Mouse (Mus musculus) liver, adult 2 months (tissue): Measurements from ENCODE around the gene Zfp780b. TPM values are rescaled to one million over a fixed set of nuclear protein-coding genes. Genes with fewer than 3 reads are reported as not detected.
"Not testable (repeated sequence)": the region's sequence is repeated elsewhere in the genome, so short reads cannot be mapped to it uniquely, and the experiment has no call there.

Experiments used
- DNase-seq: peaks from one replicate; pipeline ENCODE4 v3.0.0-alpha.2; 2011; ENCODE audit warnings: low read depth, low spot score; ENCODE audit errors: extremely low read depth
- H3K27ac ChIP-seq: fragments of 200-500 bp; replicated peaks from 2 replicates; pipeline ENCODE4 v1.5.1; 2012; ENCODE audit warnings: low read depth, mild to moderate bottlenecking, control low read depth, inconsistent platforms, low read length; ENCODE audit not compliant: insufficient read depth
- H3K27me3 ChIP-seq: fragments of 200-500 bp; 2 replicates; pipeline ENCODE4 v1.6.1; 2012; ENCODE audit warnings: mild to moderate bottlenecking, moderate library complexity, low read length, inconsistent platforms; ENCODE audit not compliant: control insufficient read depth, insufficient read depth
- H3K36me3 ChIP-seq: fragments of 200-500 bp; 2 replicates; pipeline ENCODE4 v1.6.1; 2012; ENCODE audit warnings: low read length, inconsistent platforms; ENCODE audit not compliant: control insufficient read depth, insufficient read depth
- H3K4me1 ChIP-seq: fragments of 200-500 bp; 2 replicates; pipeline ENCODE4 v1.6.1; 2011; ENCODE audit warnings: low read length; ENCODE audit not compliant: control insufficient read depth, insufficient read depth
- H3K4me3 ChIP-seq: fragments of 200-500 bp; 2 replicates; pipeline ENCODE4 v1.5.1; 2011; ENCODE audit warnings: low read depth, mild to moderate bottlenecking, control low read depth, low read length, moderate library complexity; ENCODE audit not compliant: insufficient read depth
- H3K79me2 ChIP-seq: fragments of 200-500 bp; 2 replicates; pipeline ENCODE4 v1.6.1; 2012; ENCODE audit warnings: inconsistent platforms, mild to moderate bottlenecking, low read length, moderate library complexity; ENCODE audit not compliant: control insufficient read depth, insufficient read depth
- H3K9ac ChIP-seq: fragments of 200-500 bp; 2 replicates; pipeline ENCODE4 v1.6.1; 2012; ENCODE audit warnings: low read depth, mild to moderate bottlenecking, control low read depth, inconsistent platforms, low read length
- CTCF ChIP-seq: fragments of 200-500 bp; IDR thresholded peaks from 2 replicates; pipeline ENCODE4 v1.5.1; 2011; ENCODE audit warnings: low read depth, low read length, control low read depth
- POLR2A ChIP-seq: fragments of 200-500 bp; IDR thresholded peaks from 2 replicates; pipeline ENCODE4 v1.6.1; 2011; ENCODE audit warnings: low read length, control low read depth; ENCODE audit not compliant: insufficient read depth; ENCODE audit errors: extremely low read depth
- whole genome bisulfite sequencing: fragments of 180-500 bp; shearing (Covaris S2); methylation state at CpG from one replicate; pipeline ENCODE4 v1.1.7; 2018; 5-methylcytosine and 5-hydroxymethylcytosine counted together
- polyA plus RNA-seq: library from polyadenylated mRNA; depleted of rRNA; stranded (reverse); fragments of >200 nt; gene quantifications from 2 replicates; pipeline ENCODE4 v1.2.3, GENCODE M21; 2012; rRNA removed
- total RNA-seq: library from RNA; depleted of rRNA; stranded (reverse); fragments of >200 nt; gene quantifications from 2 replicates; pipeline ENCODE4 v1.2.3, GENCODE M21; 2014; rRNA removed

The Zfp780b gene
- total and polyA plus RNA-seq, 2 experiments: 1.2 to 9.2 TPM

- Histone ChIP-seq H3K9ac (no peak overlapping the region), H3K36me3 (no peaks in the 10 kb centered on the region), H3K27ac (no peak overlapping the region), H3K4me3 (no peak overlapping the region), H3K27me3 (no peaks in the 10 kb centered on the region), H3K4me1 (peaks cover 4% of the 10 kb centered on the region), H3K79me2 (no peaks in the 10 kb centered on the region)
- 20% methylated on average over 7 of the region's 7 CpGs for whole genome bisulfite sequencing
- no peak for DNase-seq
- TF ChIP-seq POLR2A: no peak
- TF ChIP-seq CTCF: no peak
Observed at GRCm38 (mm10) chr7:27933050-27933799, 45.7 kb downstream of the Zfp780b start.

GRCm38 (mm10) chr7:27928818-27929695 is 49.9 kb downstream of the Zfp780b start, which contains the start of gene Zfp974:
Zfp974 (minus strand) TSS chr7:27929460.
- no peak within 1 kb of the TSS for H3K27ac ChIP-seq
- DNase-seq: peak; percentile 60

GRCm38 (mm10) chr7:27927041-27927440 is 51.9 kb downstream of the Zfp780b start:
- not testable (repeated sequence) for DNase-seq, H3K79me2 ChIP-seq, H3K27ac ChIP-seq, H3K4me1 ChIP-seq, H3K36me3 ChIP-seq, H3K9ac ChIP-seq, H3K27me3 ChIP-seq, H3K4me3 ChIP-seq
- WGBS: 55% methylated on average over 4 of the region's 4 CpGs

More at GRCm38 (mm10) chr7:27928818-27929695, 49.9 kb downstream of the Zfp780b start, which contains the start of gene Zfp974:
- Histone ChIP-seq H3K79me2 (no peaks in the 10 kb centered on the region), H3K27me3 (no peaks in the 10 kb centered on the region), H3K4me3 (peak within 1 kb of the TSS; percentile 70), H3K36me3 (peaks cover 5% of the 10 kb centered on the region; the same call in 1 of the 2 replicates), H3K9ac (peak within 1 kb of the TSS; percentile 77), H3K4me1 (peaks cover 4% of the 10 kb centered on the region)
- no peak for TF ChIP-seq POLR2A
- WGBS: 6% methylated on average over 40 of the region's 40 CpGs

- not testable (repeated sequence) for H3K4me3 ChIP-seq, DNase-seq, H3K4me1 ChIP-seq, H3K9ac ChIP-seq, H3K27ac ChIP-seq, H3K79me2 ChIP-seq, H3K27me3 ChIP-seq
- WGBS: 95% methylated on average over 3 of the region's 4 CpGs
- peaks cover 18% of the 10 kb centered on the region for H3K36me3 ChIP-seq
Observed at GRCm38 (mm10) chr7:27910952-27911351, 68.0 kb downstream of the Zfp780b start.

Other genes starting within 250 kb of the Zfp780b start
- gene Zfp60, start 247.8 kb downstream of the Zfp780b start, total RNA-seq: 5.8 and 6.1 TPM in 2 replicates
- gene Zfp60, start 247.8 kb downstream of the Zfp780b start, polyA plus RNA-seq: 0.83 and 1.1 TPM in 2 replicates
- 3.2 and 3.4 TPM in 2 replicates for gene Zfp626, start 172.0 kb downstream of the Zfp780b start, total RNA-seq
- gene Zfp626, start 172.0 kb downstream of the Zfp780b start, polyA plus RNA-seq: 0.26 and 0.35 TPM in 2 replicates
- gene Zfp59, start 140.6 kb downstream of the Zfp780b start, total RNA-seq: 2.5 TPM in 2 replicates
- 0.27 and 0.31 TPM in 2 replicates for gene Zfp59, start 140.6 kb downstream of the Zfp780b start, polyA plus RNA-seq
- gene Zfp607a, start 121.6 kb downstream of the Zfp780b start, total RNA-seq: 1.9 and 2.6 TPM in 2 replicates
- 0.30 and 0.33 TPM in 2 replicates for gene Zfp607a, start 121.6 kb downstream of the Zfp780b start, polyA plus RNA-seq
- 3.9 and 4.9 TPM in 2 replicates for gene Zfp974, start 49.7 kb downstream of the Zfp780b start, total RNA-seq
- 0.49 and 0.80 TPM in 2 replicates for gene Zfp974, start 49.7 kb downstream of the Zfp780b start, polyA plus RNA-seq
- gene Zfp850, start 34.9 kb upstream of the Zfp780b start, total RNA-seq: 0.28 and 0.54 TPM in 2 replicates
- gene Zfp850, start 34.9 kb upstream of the Zfp780b start, polyA plus RNA-seq: 0.02 TPM in 1 of 2 replicates, not detected in the other
- 98.8 and 111 TPM in 2 replicates for gene Psmc4, start 70.9 kb upstream of the Zfp780b start, total RNA-seq
- gene Psmc4, start 70.9 kb upstream of the Zfp780b start, polyA plus RNA-seq: 99.4 and 106 TPM in 2 replicates
- gene Fcgbp, start 92.1 kb upstream of the Zfp780b start, total RNA-seq: 0.07 and 0.74 TPM in 2 replicates
- gene Fcgbp, start 92.1 kb upstream of the Zfp780b start, polyA plus RNA-seq: 1.2 and 1.4 TPM in 2 replicates
- not detected in 2 replicates for gene 9530053A07Rik, start 150.3 kb upstream of the Zfp780b start, total RNA-seq
- gene 9530053A07Rik, start 150.3 kb upstream of the Zfp780b start, polyA plus RNA-seq: not detected in 2 replicates
- 34.0 and 38.6 TPM in 2 replicates for gene Fbl, start 190.5 kb upstream of the Zfp780b start, total RNA-seq
- gene Fbl, start 190.5 kb upstream of the Zfp780b start, polyA plus RNA-seq: 32.7 and 36.0 TPM in 2 replicates
- gene Dyrk1b, start 200.3 kb upstream of the Zfp780b start, total RNA-seq: 7.0 and 9.7 TPM in 2 replicates
- 14.8 and 16.6 TPM in 2 replicates for gene Dyrk1b, start 200.3 kb upstream of the Zfp780b start, polyA plus RNA-seq